Mouse (Mus musculus) C2C12 (cell line): ENCODE results near the gene Sfxn5.

ENCODE experiments used
- CEBPB ChIP-seq: IDR thresholded peaks from one replicate; pipeline ENCODE4 v1.6.1; 2011; ENCODE audit warnings: low read depth, mild to moderate bottlenecking, control low read depth, moderate library complexity
- CTCF ChIP-seq: IDR thresholded peaks from one replicate; pipeline ENCODE4 v1.5.1; 2011; ENCODE audit not compliant: control insufficient read depth, insufficient read depth, insufficient read length
- FOSL1 ChIP-seq: IDR thresholded peaks from one replicate; pipeline ENCODE4 v1.8.0; 2011; ENCODE audit warnings: mild to moderate bottlenecking, low read length; ENCODE audit not compliant: poor library complexity, insufficient read depth, severe bottlenecking
- MAX ChIP-seq: IDR thresholded peaks from one replicate; pipeline ENCODE4 v1.6.1; 2011; ENCODE audit warnings: mild to moderate bottlenecking, control low read depth
- MYOD1 ChIP-seq: IDR thresholded peaks from one replicate; pipeline ENCODE4 v1.6.1; 2011; ENCODE audit warnings: low read depth; ENCODE audit not compliant: control insufficient read depth, insufficient read length
- MYOG ChIP-seq: IDR thresholded peaks from one replicate; pipeline ENCODE4 v1.6.1; 2011; ENCODE audit not compliant: control insufficient read depth, insufficient read length; ENCODE audit errors: extremely low read depth
- USF1 ChIP-seq: IDR thresholded peaks from one replicate; pipeline ENCODE4 v1.6.1; 2011; ENCODE audit warnings: low read depth, mild to moderate bottlenecking, control low read depth, moderate library complexity

- TF ChIP-seq CTCF (no peak), USF1 (no peak), CEBPB (no peak), MYOG (no peak), MYOD1 (no peak), MAX (no peak), FOSL1 (no peak)
These were observed 8.7 kb upstream of the Sfxn5 start for GRCm38 (mm10) chr6:85341814-85342501.
